Mouse (Mus musculus) lung, adult 18-20 months (tissue): ENCODE data around the gene Parvb.
A peak's percentile ranks its signal among the peaks of the same experiment; 100 is the strongest.

Experiments used
- DNase-seq, 2 experiments: peaks; one replicate each; pipeline ENCODE4 v3.0.0; 2022; ENCODE audit warnings: mixed read lengths in 2 of 2

Parvb gene

DNA sequence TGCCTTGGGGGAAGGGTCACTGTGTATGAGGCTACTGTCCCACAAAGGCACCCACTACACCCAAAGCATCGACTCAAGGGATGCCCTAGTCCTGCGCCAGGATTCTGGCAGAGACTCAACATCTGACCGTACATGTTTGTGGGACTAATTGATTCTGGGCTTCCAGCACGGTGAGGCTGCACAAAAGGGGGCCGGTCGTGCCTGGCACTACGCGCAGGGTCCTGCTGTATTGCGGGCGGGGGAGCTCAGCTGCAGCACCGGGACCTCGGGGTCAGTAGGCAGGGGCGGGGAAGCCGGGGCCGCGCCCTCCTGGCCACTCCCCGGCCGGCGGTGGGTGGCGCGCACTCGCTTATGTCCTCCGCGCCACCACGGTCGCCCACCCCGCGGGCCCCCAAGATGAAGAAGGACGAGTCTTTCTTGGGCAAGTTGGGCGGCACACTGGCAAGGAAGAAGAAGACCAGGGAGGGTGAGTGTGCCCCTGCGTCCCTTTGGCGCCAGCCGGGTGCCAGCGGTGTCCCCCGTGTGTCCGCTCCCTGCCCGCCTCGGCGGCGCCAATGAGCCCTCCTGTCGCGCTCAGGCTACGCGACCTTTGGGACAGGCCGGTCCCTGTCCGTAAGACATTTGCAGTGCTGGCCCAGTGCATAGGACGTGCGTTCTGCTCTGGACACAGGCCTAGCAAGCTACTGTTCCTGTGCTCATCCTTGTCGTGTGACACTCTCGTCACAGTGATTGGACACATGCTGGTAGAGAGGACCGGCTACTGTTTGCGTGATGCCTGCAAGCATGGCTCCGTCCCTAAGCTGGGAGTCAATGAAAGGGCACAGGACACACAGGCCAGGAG lies at the start of gene Parvb:
Gene Parvb, plus strand, starts transcription at position 323 of the 841 bp plus-strand sequence.
- peak; percentile 63 to 70 for DNase-seq

DNA sequence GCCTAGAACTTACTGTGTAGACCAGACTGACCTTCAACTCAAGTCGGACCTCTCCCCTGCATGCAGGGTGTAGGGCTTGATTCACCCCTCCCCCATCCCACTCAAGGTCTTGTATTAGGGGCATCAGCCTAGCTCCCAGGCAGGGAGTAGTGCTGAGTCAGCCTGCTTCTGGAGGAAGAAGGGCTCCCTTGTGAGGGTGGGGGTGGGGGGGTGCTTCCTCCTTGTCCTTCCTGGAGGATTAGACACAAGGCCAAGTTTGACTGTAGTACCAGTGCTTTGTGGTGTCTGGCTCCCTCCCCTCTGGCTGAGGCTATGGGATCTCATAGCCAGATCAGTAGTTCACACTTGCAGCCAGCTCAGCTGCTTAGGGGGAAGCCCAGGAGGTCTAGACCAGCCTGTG lies 47.9 kb upstream of the Parvb start:
- DNase-seq = no peak

DNA sequence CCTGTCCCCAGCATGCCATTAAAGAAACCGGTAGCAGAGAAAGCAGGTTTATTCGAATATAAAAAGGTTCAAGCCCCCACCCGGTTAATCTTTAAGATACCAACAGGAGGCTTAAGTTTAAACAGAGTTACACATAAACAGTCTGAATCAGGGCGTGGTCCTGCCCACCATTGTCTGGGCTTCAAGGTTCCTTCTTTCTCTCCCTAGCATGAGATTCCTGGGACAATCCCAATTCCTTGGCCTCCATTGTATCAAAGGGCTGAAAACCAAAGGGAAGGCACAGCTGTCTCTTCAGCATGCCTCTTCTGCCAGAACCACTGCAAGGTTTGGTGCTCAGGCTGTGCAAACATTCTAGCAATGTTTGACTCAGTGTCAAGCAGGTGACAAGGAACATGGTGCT lies 45.6 kb upstream of the Parvb start:
- DNase-seq = no peak

DNA sequence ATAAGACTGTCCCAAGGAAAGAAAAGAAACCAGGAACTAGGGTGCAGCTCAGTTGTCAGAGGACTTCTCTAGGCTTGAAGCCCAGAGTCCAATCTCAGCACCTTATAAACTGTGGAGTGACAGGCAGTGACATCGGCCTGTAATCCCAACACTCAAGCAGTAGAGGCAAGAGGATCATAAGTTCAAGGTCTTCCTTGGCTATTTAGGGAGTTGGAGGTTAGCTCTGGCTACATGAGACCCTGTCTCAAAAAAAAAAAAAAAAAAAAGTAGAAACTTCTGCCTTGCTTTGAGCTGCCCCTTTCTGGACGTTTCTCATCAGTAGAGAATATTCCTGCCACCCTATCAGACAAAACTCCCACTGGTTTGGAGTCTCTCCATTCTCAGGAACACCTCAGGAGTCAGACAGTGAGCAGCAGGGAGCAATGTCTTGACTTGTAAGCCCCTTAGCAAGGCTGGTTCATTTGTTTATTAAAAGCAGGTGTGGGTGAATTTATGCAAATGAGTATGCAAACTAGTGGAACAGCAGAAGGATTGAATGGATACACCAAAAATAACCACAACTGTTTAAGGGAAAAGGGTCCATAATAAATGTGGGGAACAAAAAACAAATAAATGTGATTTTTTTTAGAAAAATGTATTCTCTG lies 42.8 kb upstream of the Parvb start:
- no peak for DNase-seq

DNA sequence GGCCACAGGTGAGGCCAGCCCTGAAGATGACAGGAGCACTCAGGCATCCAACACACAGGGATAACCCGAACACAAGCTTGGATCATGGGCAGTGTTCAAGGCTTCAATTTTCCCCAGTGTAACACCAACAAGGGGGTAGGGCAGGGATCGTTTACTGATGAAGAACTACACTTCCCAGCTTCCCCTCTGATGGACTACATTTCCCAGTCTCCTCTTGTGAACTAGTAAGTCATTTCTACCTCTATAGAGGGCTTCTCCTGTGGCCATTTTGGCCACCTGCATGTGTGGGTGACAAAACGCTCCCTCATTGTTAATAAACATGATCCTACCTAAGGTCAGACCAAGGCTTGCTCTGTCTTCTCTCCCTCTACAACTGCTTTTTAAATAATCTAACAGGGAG lies 42.0 kb upstream of the Parvb start:
- no peak for DNase-seq

DNA sequence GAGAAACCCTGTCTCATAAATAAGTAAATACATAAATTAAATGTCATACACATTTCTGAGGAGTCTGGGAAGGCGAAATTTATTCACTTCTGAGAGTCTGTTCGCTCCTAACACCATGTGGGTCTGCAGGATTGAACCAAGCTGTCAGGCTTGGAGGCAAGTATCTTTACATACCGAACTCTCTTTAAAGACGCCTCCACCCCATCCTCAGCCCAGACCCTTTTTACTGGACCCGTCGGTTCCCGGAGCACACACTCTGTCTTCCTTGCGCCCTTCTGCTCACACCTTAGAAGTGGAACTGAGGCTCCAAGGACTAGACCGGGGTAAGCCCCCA lies 40.2 kb upstream of the Parvb start:
- DNase-seq = no peak

DNA sequence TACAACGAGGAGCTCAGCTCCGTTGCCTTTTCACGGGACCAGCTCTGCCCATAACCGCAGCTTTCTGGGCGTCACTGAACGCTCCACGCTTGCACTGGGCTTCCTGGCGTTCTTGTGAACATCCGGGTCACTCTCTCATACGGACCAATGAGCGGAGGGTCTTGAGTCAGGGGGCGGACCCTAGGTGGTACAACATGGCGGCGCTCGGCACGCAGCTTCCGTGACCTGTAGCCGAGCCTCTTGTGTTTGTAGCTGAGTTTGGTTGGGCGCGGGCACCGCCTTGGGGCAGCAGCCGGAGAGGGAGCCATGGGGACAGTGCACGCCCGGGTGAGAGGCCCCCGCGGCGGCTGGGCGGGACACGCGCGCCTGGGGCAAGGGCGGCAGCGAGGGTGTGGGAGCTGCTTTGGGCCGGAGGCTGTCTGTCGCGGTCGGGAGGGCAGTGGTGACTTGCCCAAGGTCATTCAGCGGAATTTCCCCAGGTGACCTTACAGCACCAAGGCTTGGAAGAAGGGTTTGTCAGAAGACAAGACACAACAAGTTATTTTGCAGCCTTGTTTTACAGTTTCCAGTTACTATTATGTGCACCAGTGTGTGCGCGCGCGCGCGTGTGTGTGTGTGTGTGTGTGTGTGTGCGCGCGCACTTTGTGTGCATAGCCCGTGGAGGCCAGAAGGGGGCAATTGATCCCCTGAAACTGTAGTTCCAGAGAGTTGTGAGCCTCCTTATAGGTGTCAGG lies 39.6 kb upstream of the Parvb start, which contains the start of gene Samm50:
Gene Samm50, plus strand, starts transcription at position 184 of the 734 bp plus-strand sequence.
- DNase-seq = peak; percentile 92 to 93

DNA sequence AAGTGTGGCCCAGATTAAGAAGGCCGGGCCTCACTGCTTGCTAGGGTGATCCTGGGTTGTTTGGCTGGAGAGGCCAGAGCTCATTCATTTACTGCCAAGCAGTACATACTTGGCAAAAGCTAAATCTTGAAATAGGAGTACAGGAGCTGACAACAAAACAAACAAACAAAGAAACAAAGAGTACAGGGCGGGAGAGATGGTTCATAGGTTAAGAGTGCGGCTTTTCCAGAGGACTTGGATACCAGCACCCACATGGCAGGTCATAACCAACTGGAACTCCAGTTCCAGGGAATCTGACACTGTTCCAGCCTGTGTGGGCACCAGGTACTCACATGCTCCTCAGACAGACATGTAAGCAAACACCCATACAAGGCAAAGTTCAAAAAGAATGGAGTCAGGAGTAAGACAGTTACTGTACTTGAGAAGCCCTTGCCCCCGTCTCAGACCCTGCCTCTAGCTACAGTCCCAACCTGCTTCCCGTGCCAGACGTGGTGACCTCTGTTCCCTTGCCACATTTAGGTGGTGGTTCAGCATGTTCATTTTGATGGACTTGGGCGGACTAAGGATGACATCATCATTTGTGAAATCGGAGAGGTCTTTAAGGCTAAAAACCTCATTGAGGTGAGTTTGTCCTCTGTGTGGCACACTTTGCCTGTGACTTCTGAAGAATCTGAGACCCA lies 35.2 kb upstream of the Parvb start:
- DNase-seq = peak in 1 of 2 experiments; percentile 35

DNA sequence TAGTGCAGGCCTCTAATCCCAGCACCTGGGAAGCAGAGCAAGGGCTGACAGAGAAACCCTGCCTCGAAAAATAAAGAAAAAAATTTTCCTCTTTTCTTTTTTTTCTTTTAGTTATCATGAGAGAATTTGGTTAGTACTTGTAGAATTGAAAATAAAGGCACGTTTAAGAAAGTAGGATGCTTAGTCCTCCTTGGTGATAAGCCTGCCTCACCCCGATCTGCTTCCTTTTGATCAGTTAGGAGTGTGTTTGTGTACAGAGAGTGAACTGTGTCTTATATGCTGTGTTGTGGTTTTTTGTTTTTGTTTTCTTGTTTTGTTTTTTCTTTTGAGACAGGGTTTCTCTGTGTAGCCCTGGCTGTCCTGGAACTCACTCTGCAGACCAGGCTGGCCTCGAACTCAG lies 24.5 kb upstream of the Parvb start:
- DNase-seq = no peak

DNA sequence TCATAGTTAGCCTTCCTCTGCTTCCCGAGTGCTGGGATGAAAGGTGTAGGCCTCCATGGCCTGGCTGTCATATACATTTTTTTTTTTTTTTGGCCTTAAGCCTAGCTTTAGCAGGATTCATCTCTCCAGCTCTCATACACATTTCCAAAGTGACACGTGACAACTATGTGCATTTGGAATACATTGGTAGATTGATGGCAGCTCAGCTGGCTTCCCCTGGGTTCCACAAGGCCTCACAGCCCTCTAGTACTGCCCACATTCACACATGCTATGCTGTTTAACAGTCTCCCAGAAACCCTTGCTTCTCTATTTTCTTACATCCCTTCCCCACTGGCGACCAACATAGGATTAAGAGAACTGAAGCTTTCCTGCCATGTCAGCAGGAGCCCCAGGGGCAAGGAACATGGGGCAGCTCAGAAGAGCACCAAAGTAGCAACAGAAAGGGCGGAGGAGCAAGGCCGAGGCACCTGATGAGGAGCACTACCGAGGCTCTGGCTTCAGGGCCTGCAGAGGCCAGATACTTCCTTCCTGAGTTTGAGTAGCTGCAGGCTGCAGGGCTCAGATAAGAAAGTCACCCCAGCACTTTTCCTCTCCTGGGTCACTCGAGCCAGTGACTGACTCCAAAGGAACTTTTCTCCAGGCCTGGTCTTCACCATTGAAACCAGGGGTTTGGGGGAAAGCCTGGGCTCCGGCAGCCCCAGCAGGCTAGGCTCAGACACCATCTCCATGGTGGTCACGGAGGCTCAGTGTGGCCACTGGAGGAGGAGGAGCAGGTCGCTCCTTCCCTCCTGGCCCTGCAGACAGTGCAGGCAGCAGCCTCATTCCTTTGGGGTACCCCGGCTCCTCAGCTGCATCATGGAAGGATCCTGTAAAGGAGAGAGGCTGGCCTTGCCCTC lies 22.1 kb upstream of the Parvb start:
- no peak for DNase-seq

DNA sequence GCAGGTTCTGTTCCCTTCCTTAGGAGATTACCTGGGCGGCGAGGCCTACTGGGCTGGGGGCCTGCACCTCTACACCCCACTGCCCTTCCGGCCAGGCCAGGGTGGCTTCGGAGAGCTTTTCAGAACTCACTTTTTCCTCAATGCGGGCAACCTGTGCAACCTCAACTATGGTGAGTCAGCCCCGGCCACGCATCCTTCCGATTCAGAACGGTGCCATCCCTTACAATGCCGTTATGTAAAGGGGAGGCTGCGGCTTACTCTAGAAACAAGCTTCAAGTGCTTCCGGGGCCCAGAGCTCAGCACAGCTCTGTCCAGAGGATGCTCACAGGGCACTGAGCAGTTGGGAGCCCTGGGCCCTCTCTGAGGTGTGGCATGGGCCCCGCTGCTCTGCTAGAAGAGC lies 21.4 kb upstream of the Parvb start:
- DNase-seq = no peak

DNA sequence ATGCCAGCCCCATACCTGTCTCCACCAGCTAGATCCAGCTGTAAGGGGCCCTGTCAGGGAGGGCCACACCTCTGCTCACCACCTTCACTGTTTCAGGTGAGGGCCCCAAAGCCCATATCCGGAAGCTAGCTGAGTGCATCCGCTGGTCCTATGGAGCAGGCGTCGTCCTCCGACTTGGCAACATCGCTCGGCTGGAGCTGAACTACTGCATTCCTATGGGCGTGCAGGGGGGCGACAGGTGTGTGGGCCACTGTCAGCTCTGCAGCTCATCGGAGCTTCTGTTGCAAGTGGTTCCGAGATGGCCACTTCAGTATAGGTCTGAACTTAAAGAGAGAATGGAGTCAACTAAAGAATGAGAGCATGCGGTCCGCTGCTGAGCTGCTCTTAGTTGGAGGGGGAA lies 20.9 kb upstream of the Parvb start:
- DNase-seq = no peak

DNA sequence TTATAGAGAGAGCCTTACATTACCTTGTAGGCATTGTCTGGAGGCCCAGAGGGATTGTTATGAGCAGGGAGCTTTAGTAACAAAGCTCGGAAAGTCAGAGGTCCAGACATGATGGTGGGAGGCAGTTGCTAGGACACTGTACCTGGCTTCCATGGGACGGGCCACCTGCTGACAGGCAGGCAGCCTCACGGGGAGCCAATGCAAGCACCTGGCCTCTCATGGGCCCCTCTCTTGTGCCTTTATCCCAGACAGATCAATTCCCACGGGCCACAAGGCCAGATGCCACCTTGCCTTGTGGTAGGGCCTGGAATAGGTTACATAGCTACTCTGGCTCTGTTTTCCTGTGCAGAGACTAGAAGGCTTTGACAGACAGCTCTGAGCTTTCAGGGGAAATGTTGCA lies 20.3 kb upstream of the Parvb start:
- DNase-seq = no peak

DNA sequence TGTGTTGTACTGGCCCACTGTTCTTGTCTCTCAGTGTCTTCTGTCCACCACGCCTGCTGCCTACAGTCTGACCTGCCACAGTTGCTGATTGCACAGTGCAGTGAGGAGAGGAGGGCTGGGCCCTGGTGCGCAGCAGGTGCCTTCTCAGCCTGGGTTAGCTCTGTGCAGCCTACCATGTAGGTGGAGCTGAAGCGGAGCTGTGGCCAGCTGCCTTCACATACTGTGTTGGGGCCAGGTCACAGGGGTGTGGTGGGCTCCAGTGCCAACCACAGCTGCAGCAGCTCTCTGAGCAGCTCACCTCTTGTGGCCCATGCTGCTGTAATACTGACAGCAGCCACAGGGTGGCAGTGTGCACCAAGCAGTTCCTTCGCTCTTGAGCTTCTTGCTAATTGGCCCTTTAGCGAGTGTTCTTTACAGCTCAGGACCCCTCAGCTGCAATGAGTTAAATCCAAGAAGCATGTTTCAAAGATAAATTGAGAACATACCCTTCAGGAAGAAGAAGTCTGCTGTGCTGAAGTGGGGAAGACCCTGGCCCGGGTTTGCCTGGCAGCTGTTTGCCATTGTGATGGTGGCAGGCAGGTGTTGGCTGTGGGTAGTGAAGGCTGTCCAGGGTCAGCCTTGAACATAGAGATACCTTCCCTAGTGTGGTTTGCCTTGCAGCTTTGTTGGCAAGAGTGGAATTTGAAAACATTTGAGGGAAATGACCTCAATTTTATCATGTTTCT lies 19.6 kb upstream of the Parvb start:
- peak; percentile 70 to 77 for DNase-seq

DNA sequence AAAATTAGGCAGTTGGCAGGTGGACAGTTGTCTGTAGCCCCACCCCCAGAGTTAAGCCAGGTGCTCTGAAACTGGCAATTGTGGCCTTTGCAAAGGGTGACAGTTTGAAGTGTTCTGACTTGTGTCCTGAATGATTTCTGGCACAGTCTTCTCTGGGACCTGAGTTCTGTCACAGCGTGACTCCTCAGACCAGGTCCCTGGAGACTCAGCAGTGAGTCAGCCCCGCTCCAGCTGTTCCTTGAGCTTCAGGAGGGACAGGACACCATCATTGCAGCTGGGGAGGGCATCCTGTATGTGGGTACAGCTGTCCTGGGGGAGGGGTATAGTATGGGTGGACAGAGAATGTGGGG lies 19.1 kb upstream of the Parvb start:
- no peak for DNase-seq

DNA sequence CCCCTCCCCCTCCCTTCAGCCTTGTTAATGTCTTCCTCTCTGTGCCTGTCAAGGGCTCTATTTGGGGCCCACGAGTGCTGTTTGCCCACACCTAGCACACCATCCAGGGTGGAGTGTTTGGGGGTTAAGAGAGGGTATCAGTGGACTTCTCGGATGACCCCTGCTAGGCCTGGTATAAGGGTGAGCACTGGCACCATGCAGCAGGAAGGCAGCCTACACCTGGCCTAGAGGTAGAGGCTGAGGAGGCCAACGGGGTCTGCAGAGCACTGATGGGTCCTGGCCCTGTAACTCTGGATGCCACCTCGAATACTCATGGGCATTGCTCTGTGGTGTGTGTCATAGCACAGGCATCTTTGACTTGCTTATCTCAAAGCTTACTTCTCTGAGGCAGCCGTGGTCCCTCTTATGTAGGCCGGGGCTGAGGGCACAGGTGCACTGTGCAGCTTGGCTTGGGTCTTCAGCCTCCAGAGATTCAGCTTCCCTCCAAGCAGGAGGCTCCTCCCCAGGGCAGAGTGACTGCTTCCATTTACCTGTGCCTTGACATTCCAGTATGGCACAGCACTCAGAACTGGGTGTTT lies 18.6 kb upstream of the Parvb start:
- no peak for DNase-seq

DNA sequence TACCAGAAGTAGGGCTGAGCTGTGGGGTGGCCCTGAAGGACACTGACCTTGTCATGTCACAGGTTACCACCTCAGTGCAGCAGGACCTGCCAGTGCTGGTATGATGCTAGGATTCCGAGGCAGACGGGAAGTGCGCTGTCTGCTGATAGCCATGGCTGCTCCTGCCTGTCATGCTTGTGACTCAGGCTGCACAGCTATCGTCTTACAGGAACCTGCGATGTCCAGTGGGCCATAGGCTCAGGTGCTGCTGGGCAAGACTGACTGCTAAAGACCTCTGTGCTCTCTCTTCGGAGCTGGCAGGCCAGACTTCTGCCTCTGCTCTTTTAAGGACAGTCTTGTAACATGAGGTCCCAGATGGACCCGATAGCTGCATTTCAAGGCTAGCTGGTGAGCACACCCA lies 17.4 kb upstream of the Parvb start:
- no peak for DNase-seq

DNA sequence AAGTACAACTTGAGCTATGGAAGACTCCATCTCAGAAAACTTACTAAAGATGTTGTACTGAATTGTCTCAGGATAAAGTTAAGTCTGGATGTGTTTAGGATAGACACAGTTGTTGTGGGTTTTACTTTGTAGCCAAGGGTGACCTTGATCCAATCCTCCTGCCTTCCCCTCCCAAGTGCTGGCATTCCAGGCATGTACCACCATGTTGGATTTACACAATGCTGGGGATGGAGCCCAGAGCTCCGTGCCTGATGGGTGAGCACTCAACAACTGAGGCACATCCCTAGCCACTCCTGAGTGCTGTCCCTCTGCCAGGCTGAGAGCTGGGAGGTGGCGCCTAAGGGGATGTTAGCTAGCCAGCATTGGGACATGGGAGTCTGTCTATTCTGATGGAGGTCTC lies 16.6 kb upstream of the Parvb start:
- no peak for DNase-seq

DNA sequence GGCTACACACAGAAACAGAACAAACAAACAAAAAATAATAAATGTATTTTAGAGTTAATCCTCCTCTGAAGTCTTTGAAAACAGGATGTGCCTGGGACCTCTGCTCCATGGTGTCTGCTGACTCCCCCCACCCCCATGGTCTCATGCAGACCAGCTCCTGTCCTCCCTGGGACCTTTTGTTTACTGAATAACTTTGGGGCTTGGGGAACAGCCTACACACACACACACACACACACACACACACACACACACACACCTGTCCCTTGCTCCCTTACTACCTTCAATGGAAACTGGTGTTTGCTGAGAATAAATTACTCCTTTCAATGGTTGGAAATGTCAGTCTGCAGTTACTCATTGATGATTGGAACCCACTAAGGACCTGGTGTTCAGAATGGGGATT lies 15.8 kb upstream of the Parvb start:
- no peak for DNase-seq

DNA sequence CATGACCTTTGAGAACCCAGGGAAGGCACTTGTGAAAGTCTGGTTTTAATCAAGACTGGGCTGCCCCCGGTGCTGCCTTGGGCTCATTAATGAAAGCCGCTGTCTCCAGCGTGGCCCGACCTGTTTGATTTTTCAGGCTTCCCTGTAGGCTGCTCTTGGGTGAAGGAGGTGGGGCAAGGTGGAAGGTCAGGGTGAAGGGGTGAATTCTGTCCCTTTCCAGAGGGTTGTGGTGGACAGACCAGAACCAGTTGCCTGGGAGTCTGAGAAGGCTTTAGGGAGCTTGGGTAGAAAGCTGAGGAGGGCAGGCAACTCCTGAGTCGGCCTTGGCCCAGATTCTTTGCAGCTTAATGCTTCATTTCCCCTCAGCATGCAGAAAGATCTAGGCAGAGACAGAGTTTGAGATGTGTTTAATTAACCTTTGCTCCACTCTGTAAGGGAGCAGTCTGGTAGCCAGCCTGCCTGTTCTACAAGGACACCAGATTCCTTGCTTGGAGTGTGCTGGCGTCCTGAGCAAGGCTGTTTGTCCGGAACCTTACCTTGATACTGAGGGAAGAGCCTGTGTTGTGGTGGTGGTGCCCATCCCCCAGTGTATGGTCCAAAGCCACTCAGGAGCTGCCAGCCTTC lies 15.3 kb upstream of the Parvb start:
- DNase-seq = no peak
